Mouse (Mus musculus) heart, postnatal 4 days (tissue): Measurements from ENCODE around the gene Gsk3a. TPM values are rescaled to one million over a fixed set of nuclear protein-coding genes. Genes with fewer than 3 reads are reported as not detected.
A peak's percentile ranks its signal among the peaks of the same experiment; 100 is the strongest.

ENCODE experiments used
- DNase-seq: peaks from one replicate; pipeline ENCODE4 v3.0.0; 2021
- total RNA-seq, 2 experiments: library from RNA; stranded (reverse); gene quantifications; 2 replicates each; pipeline ENCODE4 v1.2.3; 2021

The Gsk3a gene
- total RNA-seq = 10 to 100 TPM; 68.2 to 70.9 TPM

- peak; percentile 98 for DNase-seq
Observed at GRCm38 (mm10) chr7:25237249-25238014, at the start of gene Gsk3a. TSS of gene Gsk3a (minus strand) at chr7:25237851.

- DNase-seq = no peak
Observed at GRCm38 (mm10) chr7:25286989-25287388, 49.3 kb upstream of the Gsk3a start.

GRCm38 (mm10) chr7:25285511-25286238 lies 48.0 kb upstream of the Gsk3a start:
- no peak for DNase-seq

GRCm38 (mm10) chr7:25284766-25285165 lies 47.1 kb upstream of the Gsk3a start:
- peak; percentile 38 for DNase-seq

- no peak for DNase-seq
Observed at GRCm38 (mm10) chr7:25284171-25284570, 46.5 kb upstream of the Gsk3a start.

- DNase-seq = peak; percentile 39
Observed at GRCm38 (mm10) chr7:25283637-25284036, 46.0 kb upstream of the Gsk3a start.

GRCm38 (mm10) chr7:25282731-25283211 lies 45.1 kb upstream of the Gsk3a start:
- DNase-seq = peak; percentile 61

GRCm38 (mm10) chr7:25281734-25282601 lies 44.3 kb upstream of the Gsk3a start:
- peak; percentile 99 for DNase-seq

- DNase-seq = no peak
Observed at GRCm38 (mm10) chr7:25281166-25281733, 43.6 kb upstream of the Gsk3a start.

- peak; percentile 83 for DNase-seq
Observed at GRCm38 (mm10) chr7:25279861-25280791, 42.5 kb upstream of the Gsk3a start.

- peak; percentile 94 for DNase-seq
Observed at GRCm38 (mm10) chr7:25279076-25279860, 41.6 kb upstream of the Gsk3a start.

GRCm38 (mm10) chr7:25278341-25279075 lies 40.9 kb upstream of the Gsk3a start:
- DNase-seq = peak; percentile 83

- DNase-seq = no peak
Observed at GRCm38 (mm10) chr7:25277998-25278340, 40.3 kb upstream of the Gsk3a start.

GRCm38 (mm10) chr7:25277405-25277804 lies 39.8 kb upstream of the Gsk3a start:
- no peak for DNase-seq

GRCm38 (mm10) chr7:25275555-25276298 lies 38.1 kb upstream of the Gsk3a start:
- DNase-seq = peak; percentile 42

- DNase-seq = no peak
Observed at GRCm38 (mm10) chr7:25274996-25275395, 37.3 kb upstream of the Gsk3a start.

- DNase-seq = no peak
Observed at GRCm38 (mm10) chr7:25274571-25274970, 36.9 kb upstream of the Gsk3a start.
